Mouse (Mus musculus) ES-Bruce4 (cell line): Measurements from ENCODE around the gene Kcnk4. TPM values are rescaled to one million over a fixed set of nuclear protein-coding genes. Genes with fewer than 3 reads are reported as not detected.

ENCODE experiments used
- H3K27ac ChIP-seq: 2 replicates; pipeline ENCODE4 v1.5.1; 2012; ENCODE audit warnings: low read length, inconsistent platforms; ENCODE audit not compliant: insufficient read depth
- H3K27me3 ChIP-seq: 2 replicates; pipeline ENCODE4 v1.6.1; 2012; ENCODE audit warnings: mild to moderate bottlenecking, low read length, inconsistent platforms; ENCODE audit not compliant: control insufficient read depth, poor library complexity, insufficient read depth, severe bottlenecking
- H3K36me3 ChIP-seq: 2 replicates; pipeline ENCODE4 v1.6.1; 2012; ENCODE audit warnings: inconsistent platforms, mild to moderate bottlenecking, low read length, moderate library complexity; ENCODE audit not compliant: control insufficient read depth, poor library complexity, insufficient read depth, severe bottlenecking
- H3K4me1 ChIP-seq: one replicate; pipeline ENCODE4 v1.8.1; 2011; ENCODE audit warnings: low read length; ENCODE audit not compliant: control insufficient read depth, insufficient read depth
- H3K4me3 ChIP-seq: 2 replicates; pipeline ENCODE4 v1.5.1; 2011; ENCODE audit warnings: low read depth, mild to moderate bottlenecking, low read length
- H3K9ac ChIP-seq: 2 replicates; pipeline ENCODE4 v1.6.1; 2012; ENCODE audit warnings: low read depth, mild to moderate bottlenecking, inconsistent platforms; ENCODE audit not compliant: poor library complexity, severe bottlenecking
- H3K9me3 ChIP-seq: replicated peaks from 2 replicates; pipeline ENCODE4 v1.6.1; 2012; ENCODE audit warnings: mild to moderate bottlenecking, low read length, inconsistent platforms; ENCODE audit not compliant: control insufficient read depth, poor library complexity, insufficient read depth, severe bottlenecking
- CTCF ChIP-seq: IDR thresholded peaks from one replicate; pipeline ENCODE4 v1.8.1; 2011; ENCODE audit warnings: low read depth, low read length
- EP300 ChIP-seq: IDR thresholded peaks from 2 replicates; pipeline ENCODE4 v1.6.1; 2011; ENCODE audit warnings: low read depth, low read length; ENCODE audit not compliant: insufficient read depth
- POLR2A ChIP-seq: IDR thresholded peaks from one replicate; pipeline ENCODE4 v1.8.1; 2011; ENCODE audit warnings: low read length; ENCODE audit not compliant: insufficient read depth
- polyA plus RNA-seq: library from polyadenylated mRNA; stranded (reverse); fragments of >200 nt; gene quantifications from 2 replicates; pipeline ENCODE4 v1.2.4, GENCODE M21; 2011; ENCODE audit warnings: low read depth; ENCODE audit not compliant: missing spikeins, insufficient read depth, insufficient read length

The Kcnk4 gene
- polyA plus RNA-seq, 1 experiment = not detected

DNA sequence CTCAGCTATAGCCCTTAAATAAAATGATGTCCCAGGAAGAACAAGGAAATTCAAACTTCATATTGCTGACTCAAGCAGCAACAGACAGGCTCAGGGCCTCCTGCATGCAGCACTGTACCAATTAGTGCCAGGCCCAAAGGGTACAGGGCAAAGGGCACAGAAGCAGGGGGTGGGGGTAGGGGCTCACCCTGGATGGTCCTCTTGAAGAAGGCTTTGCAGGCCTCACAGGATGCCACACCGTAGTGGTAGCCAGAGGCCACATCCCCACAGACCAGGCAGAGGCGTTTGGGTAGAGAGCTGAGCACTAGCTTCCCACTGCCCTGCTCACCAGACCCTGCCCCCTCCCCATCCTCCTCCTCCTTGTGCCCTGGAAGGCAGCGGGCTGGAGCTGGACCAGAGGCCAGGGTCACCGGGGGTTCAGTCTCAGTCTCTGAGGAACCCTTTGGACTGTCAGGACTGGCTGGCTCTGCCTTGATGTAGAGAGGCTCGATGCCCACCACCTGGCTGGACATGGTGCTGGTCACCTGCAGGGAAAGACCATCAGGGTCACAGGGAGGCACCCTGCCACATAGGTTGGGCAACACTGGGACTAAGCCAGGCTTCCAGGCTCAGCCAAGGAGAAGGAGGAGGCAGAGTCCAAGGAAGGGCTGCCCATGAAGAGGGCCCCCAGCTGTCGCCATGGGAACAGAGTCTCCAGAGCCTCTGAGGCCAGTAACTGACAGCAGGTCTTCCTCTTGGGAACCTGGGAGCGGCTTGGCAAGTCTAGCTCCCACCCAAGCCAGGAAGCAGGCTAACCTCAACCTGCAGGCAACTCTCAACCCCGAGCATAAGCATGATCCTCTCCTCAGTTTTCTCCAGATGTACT is 14.2 kb downstream of the Kcnk4 start:
- no peak overlapping the region for H3K27ac ChIP-seq
- H3K27me3 ChIP-seq = no peaks in the 10 kb centered on the region
- H3K4me3 ChIP-seq = no peak overlapping the region
- no peaks in the 10 kb centered on the region for H3K36me3 ChIP-seq
- H3K4me1 ChIP-seq = peaks cover 2% of the 10 kb centered on the region
- TF ChIP-seq EP300 (no peak), POLR2A (no peak), CTCF (no peak)
- no peaks in the 10 kb centered on the region for H3K9me3 ChIP-seq
- H3K9ac ChIP-seq = peak overlapping the region; percentile 80

DNA sequence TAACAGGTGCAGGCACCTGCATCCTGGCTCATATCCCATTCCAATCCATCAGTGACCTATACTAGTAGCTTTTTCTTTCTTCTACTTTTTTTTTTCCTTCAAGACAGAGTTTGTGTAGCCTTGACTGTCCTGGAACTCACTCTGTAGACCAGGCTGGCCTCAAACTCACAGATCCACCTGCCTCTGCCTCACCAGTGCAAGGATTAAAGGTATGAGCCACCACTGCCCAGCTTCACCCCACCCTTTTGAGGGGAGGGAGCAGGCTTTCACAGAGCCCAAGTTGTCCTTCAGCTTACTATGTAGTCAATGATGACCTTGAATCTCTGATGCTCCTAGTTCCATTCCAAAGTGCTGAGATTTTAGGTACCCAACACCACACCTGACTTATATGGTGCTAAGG is 14.9 kb downstream of the Kcnk4 start:
- Histone ChIP-seq H3K9ac (no peak overlapping the region), H3K27ac (no peak overlapping the region)

DNA sequence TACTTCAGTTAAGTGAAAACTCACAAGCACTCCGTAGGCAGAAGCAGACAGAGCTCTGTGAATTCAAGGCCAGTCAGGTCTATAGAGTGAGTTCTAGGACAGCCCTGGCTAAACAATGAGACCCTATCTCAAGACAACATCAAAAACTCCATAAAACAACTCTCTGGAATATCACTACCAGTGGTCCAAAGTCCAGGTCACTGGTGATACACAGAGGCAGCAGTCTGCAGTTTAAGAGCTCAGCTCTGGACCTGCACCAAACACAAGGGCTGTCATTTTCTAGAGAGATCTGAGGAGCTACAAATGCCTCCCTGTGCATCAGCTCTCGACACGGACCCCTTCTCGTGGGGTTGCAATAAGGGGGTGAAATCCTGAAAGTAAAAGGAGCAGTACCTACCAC is 16.0 kb downstream of the Kcnk4 start:
- no peaks in the 10 kb centered on the region for H3K9me3 ChIP-seq
- H3K27ac ChIP-seq = no peak overlapping the region
- H3K36me3 ChIP-seq = no peaks in the 10 kb centered on the region
- no peak overlapping the region for H3K4me3 ChIP-seq
- H3K9ac ChIP-seq = no peak overlapping the region
- TF ChIP-seq CTCF (no peak), POLR2A (no peak), EP300 (no peak)
- peaks cover 2% of the 10 kb centered on the region for H3K4me1 ChIP-seq
- no peaks in the 10 kb centered on the region for H3K27me3 ChIP-seq

More for the DNA sequence above, 14.9 kb downstream of the Kcnk4 start:
- Histone ChIP-seq H3K9me3 (no peaks in the 10 kb centered on the region), H3K4me1 (peaks cover 2% of the 10 kb centered on the region), H3K27me3 (no peaks in the 10 kb centered on the region), H3K4me3 (no peak overlapping the region), H3K36me3 (no peaks in the 10 kb centered on the region)
- no peak for TF ChIP-seq POLR2A
- TF ChIP-seq EP300 = no peak
- TF ChIP-seq CTCF = no peak

DNA sequence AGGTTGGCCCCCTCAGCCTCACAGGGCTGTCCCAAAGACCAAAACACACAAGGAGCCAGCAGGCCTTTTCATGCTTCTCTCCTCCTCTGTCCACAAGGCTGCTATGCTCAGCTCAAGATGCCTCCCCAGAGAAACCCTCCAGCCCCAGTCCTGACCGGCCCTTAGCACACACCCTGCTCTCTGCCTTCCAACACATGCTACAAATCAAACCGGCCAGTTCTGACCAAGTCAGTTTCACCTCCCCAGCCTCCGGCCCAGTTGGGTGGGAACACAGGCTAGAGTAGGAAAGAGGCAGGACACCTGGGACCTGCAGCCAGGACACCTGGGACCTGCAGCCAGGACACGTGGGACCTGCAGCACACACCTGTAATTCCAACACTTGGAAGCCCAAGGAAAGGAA is 17.8 kb downstream of the Kcnk4 start:
- no peak for TF ChIP-seq CTCF
- no peak for TF ChIP-seq EP300
- no peak for TF ChIP-seq POLR2A
- no peak overlapping the region for H3K9ac ChIP-seq

DNA sequence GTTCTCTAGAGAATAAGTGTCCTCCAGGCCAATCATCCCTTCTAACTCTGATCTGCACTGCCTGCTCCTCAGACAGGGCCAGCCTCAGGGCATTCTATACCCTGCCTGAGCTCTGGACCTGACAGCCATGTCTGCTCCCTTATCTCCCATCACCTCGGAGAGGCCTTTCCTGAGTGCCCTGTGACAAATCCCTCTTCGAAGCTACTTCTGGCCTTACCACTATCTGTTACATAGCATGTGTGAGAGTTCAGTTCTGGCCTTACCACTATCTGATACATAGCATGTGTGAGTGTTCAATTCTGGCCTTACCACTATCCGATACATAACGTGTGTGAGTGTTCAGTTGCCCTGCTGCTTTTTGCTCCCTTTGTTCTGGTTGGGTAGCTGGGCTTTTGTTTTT is 19.0 kb downstream of the Kcnk4 start:
- TF ChIP-seq POLR2A = no peak
- no peak overlapping the region for H3K27ac ChIP-seq
- no peak overlapping the region for H3K9ac ChIP-seq
- H3K4me1 ChIP-seq = no peaks in the 10 kb centered on the region
- no peaks in the 10 kb centered on the region for H3K27me3 ChIP-seq
- H3K4me3 ChIP-seq = no peak overlapping the region
- H3K9me3 ChIP-seq = no peaks in the 10 kb centered on the region
- H3K36me3 ChIP-seq = 0 out of 2 replicates have a peak, but pooled peaks cover 8% of the 10 kb centered on the region

More for the DNA sequence above, 17.8 kb downstream of the Kcnk4 start:
- H3K4me1 ChIP-seq = no peaks in the 10 kb centered on the region
- H3K27ac ChIP-seq = no peak overlapping the region
- no peaks in the 10 kb centered on the region for H3K9me3 ChIP-seq
- H3K27me3 ChIP-seq = no peaks in the 10 kb centered on the region
- no peak overlapping the region for H3K4me3 ChIP-seq
- 0 out of 2 replicates have a peak, but pooled peaks cover 6% of the 10 kb centered on the region for H3K36me3 ChIP-seq

DNA sequence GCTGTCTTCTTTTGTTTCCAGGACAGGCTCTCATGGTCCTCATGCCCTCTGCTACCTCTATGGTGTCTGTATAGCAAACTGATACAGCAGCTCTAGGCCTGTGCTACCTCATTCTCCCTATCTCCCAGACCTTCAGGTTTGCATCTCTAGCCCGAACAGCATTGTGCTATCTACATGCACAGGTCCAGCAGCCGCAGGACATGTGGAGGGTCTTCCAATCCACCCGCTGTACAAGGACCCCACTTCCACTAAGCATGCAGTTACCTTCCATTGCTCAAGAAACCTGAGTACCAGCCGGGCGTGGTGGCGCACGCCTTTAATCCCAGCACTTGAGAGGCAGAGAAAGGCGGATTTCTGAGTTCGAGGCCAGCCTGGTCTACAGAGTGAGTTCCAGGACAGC is 19.8 kb downstream of the Kcnk4 start:
- no peak overlapping the region for H3K4me3 ChIP-seq
- no peak overlapping the region for H3K9ac ChIP-seq
- no peak overlapping the region for H3K27ac ChIP-seq
- no peaks in the 10 kb centered on the region for H3K27me3 ChIP-seq
- no peaks in the 10 kb centered on the region for H3K4me1 ChIP-seq
- no peaks in the 10 kb centered on the region for H3K9me3 ChIP-seq
- 0 out of 2 replicates have a peak, but pooled peaks cover 8% of the 10 kb centered on the region for H3K36me3 ChIP-seq
- TF ChIP-seq POLR2A (no peak), CTCF (no peak), EP300 (no peak)
